Mouse (Mus musculus) yolk sac, embryonic 10.5 days (tissue): ENCODE data around the gene Yipf3.
A peak's percentile ranks its signal among the peaks of the same experiment; 100 is the strongest.

Experiments used
- DNase-seq: peaks from one replicate; pipeline ENCODE4 v3.0.0-alpha.2; 2017; ENCODE audit warnings: low spot score

The Yipf3 gene

GRCm38 (mm10) chr17:46284653-46285052, 36.8 kb downstream of the Yipf3 start:
- DNase-seq: no peak

- no peak for DNase-seq
Observed at GRCm38 (mm10) chr17:46285407-46285806, 37.5 kb downstream of the Yipf3 start.

GRCm38 (mm10) chr17:46287678-46288095, 39.8 kb downstream of the Yipf3 start:
- DNase-seq: peak; percentile 19

GRCm38 (mm10) chr17:46296601-46297000, 48.7 kb downstream of the Yipf3 start:
- no peak for DNase-seq

GRCm38 (mm10) chr17:46297028-46297363, 49.1 kb downstream of the Yipf3 start:
- no peak for DNase-seq

- DNase-seq: no peak
Observed at GRCm38 (mm10) chr17:46297364-46298219, 49.7 kb downstream of the Yipf3 start, which contains the start of gene Dlk2. TSS of gene Dlk2 (plus strand) at chr17:46297421.

- peak; percentile 79 for DNase-seq
Observed at GRCm38 (mm10) chr17:46298220-46298913, 50.5 kb downstream of the Yipf3 start.

GRCm38 (mm10) chr17:46301892-46302291, 54.0 kb downstream of the Yipf3 start:
- DNase-seq: no peak
